Mouse (Mus musculus): ENCODE measurements at regions not wholly inside any gene's neighbourhood (a gene's known extent, or its start where the extent isn't known, plus 50 kb on each side); places are given as distances from the start of the nearest gene placed in this dataset.

DNA sequence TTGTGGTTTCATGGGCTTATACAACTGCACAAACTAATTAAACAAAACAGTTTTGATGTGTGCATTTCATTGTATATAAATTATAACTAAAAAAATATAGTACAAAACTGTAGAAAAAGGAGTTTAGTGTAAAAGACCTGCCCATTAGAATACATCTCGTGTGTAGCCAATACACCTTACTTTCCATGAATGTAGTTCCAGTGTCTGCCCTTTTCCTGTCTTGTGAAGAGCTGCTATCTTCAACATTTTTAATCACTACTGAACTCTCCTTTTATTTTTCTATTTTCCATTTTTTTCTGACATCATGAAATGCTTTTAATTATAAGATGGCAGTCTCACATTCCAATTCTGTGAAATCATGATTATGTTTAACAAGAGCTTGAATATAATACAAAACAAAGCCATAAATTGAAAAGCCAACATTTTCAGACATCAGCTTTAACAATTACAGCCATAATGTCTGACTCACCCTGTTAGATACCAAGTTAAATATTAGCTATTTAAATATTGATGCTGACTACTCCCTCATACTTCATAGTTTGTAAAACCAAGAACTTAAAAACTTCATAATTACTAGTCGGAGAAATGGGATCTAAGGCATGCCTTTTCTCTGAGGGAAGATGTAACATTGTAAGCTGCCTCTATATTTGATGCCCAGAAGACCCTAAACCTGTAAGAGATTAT lies 163.6 kb upstream of the Sema3d start:
- no peak for ATAC-seq (replicated peaks; ENCODE audit: poor library complexity, severe bottlenecking)

DNA sequence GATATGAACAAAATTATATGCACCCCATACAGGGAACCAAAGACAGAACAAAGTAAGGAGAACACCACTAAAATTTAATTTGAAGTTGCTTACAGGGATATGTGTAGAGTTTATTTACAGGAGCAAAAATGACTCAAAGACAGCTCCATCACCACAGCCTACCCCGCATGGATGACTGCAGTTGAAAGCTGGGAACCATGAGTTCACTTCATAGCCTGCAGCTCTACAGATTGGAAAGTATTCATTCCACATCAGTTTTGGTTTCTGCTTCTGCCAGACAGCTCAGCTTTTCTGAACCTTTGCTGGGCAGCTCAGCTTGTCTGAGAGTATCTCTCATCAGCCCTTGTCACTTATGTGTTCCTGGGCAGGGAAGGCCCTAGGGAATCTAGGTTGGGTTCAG lies 160.6 kb upstream of the Sema3d start:
- ATAC-seq (replicated peaks; ENCODE audit: poor library complexity, severe bottlenecking): no peak

DNA sequence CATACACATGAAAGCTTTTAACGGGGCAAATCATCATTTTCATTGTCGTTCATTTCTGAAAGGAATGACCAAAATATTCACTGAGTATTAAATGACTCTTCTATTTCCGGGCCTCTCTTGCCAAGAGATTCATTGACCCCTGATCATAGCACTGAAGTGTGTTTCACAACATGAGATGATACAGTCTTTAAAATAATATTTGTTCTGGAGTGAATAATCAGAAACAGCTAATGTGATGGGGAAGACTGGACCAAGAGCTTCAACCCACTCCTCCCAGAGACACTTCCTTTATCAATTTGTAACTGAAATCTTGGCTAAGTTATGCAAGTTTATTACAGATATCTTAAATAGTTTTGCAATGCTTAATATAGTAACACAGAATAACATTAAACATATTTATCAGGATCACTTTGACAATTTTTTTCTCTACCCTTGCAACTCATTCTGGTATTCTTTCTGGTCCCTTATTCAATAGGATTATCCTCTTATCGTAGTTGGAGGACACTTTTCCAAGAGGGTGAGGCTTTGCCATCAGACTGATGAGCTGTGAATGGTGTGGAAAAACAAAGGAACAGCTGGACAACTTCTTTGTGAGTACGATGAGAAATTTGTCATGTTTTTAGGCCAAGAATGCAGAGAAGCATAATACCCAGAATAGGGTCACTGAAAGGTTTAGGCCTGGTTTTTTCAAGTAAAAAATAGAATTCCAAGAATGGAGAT lies 149.6 kb upstream of the Sema3d start:
- ATAC-seq (replicated peaks; ENCODE audit: poor library complexity, severe bottlenecking): no peak

DNA sequence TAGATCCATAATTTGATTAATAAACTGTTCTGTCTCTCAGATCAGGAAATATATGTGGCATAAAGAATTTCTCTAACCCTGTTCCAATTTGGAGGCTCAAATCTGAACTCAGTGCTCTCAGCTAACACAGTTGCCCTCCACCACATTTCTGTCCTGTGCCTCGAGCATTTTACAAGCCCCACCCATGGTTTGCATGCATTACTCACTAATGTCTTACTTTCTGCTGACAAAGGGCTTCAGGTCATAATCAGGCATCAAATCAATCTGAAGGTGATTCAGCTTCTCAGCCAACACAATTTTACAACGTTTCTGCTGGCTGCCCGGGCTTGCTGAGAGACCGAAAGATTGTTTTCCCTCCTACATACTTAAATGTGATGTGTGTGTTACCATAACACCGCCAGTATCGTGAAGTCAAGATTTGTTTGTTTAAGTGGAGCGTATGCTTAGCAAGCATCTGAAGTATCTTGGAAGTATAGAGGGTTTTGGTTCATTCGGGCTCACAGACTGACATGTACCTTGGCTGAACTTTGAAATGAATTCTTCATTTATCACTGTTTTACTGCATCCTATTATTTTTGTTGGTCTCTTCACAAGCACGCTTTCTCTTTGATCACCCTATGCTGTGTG lies 139.9 kb upstream of the Sema3d start:
- ATAC-seq (replicated peaks; ENCODE audit: poor library complexity, severe bottlenecking): no peak

DNA sequence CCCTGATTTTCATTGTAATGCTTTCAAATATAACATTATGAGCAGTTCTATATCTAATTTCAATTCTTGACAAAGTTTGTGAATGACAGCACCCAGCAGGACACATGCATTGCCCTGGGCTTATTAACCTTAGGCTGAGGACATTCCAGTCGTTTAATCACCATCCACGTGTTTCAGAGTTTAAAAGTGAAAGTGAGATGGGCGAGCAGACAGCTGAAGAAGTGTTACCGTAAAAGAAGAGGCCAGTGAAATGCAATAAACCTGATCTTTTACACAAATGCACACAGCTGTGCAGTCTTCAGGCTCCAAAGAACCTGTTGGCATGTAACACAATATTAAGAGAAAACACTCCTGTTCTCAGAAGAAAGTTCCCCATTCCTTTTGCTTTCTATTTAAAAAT lies 89.5 kb upstream of the Sema3d start:
- no peak for ATAC-seq (replicated peaks; ENCODE audit: poor library complexity, severe bottlenecking)

DNA sequence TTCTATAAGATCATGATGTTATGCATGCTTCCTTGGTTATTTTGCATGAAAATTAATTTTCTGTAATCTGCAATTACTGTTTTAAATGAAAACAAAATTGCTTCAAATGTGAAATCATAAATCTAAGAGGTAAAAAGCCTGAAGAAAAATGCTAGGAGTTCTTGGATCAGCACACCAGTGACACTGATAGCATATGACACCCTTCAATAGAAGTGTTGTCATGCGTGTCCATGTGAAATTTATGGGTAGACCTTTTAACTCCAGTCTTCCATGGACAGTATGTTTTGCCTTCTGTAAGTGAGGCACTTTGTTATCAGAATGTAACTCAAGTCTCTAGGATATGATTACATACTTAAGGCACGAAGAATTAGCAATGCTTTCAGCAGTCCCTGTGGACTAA lies 85.9 kb upstream of the Sema3d start:
- ATAC-seq (replicated peaks; ENCODE audit: poor library complexity, severe bottlenecking): no peak

DNA sequence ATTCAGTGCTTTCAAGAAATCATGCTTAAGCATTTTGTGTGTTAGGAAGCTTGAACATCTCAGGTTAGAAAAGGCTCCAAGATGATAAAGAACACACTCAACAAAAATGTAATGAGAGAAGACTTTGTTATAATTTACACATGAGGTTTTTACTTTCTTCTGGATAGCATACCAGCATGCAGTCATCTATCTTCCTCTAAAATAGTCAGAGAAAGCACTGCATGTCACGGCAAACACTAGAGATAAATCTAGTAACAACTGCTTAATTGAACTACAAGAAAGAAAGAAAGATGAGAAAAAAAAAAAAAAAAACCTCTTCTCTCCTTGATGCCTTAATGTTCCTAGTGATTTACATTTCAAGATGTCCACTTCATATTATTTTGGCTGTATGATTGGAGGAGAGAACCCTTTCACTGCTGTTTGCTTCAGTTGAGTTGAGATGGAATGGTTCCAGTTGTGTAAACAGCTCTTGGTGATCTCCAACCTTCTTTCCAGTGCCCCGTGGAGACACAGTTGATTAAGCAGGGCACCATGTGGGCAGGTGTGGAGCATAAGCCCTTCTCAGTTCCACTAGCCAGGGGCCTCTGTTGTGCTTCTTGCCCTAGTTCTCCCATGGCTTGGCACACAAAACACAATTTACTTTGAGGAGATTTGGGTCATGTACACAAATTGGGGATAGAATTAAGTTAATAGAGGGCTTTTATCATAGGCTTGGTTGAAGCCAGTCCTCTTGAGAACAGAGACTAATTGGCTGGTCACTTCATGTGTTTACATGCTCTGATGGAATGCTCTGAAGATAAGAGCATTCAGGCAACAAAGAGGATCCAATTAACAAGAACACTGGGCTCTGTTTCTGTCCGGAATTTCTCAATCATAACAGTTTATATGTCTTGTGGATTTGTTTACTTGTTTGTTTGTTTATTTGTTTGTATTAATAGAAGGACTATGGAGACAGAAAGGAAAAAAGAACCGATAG lies 81.1 kb upstream of the Sema3d start:
- ATAC-seq (replicated peaks; ENCODE audit: poor library complexity, severe bottlenecking): no peak

DNA sequence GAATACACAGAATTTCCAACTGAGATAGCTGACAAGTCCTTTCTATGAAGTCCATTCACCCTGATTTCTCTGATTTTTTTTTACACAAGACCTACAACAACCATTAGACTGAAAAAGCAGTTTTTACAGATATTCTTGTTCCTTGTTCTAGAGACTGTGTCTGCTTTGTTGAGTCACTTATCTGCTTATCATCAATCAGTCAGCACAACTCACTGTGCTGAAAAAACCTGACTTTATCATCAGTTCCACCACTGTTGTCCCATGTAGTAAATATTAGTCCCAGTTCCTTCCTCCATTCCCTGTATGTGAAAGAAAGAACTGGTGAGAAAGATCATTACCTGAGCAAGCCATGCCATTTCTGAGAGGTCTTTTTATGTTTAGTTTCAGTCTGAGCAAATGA lies 73.8 kb upstream of the Sema3d start:
- no peak for ATAC-seq (replicated peaks; ENCODE audit: poor library complexity, severe bottlenecking)

DNA sequence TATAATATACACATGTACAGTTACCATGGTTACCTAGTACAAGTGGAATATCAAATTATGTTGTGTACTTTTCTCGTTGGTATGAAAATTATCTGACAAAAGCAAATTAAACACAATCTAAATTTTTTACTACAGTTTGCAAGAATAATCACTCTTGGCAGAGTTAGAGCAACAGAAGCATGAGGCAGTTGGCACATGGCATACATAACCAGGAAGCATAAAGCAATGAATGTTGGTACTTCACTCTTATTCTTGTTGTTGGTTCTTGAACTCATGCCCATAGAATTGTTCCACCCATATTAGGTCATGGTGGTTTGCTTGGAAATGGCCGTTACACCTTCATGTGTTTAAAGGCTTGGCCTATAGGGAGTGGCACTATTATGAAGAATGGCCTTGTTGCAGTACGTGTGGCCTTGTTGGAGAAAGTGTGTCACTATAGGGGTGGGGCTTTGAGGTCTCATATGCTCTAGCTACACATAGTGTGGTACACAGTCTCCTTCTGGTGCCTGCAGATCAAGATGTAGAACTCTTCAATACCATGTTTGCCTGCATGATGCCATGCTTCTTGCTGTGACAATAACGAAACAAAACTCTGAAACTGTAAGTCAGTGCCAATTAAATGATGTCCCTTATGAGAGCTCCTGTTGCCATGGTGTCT lies 50.4 kb upstream of the Sema3d start:
- no peak for ATAC-seq (replicated peaks; ENCODE audit: poor library complexity, severe bottlenecking)
